Mouse (Mus musculus): ENCODE data around the gene Tmem106a.

GRCm38 (mm10) chr11:101581081-101581764, 819 bp upstream of the Tmem106a start:
- no peak for TF ChIP-seq POLR2A (IDR thresholded peaks at IDR 0.05; ENCODE audit: low read depth, low read length)
- TF ChIP-seq CTCF (IDR thresholded peaks at IDR 0.05; ENCODE audit: borderline replicate concordance, insufficient read depth, low read length) = no peak

All from embryonic fibroblast, embryonic 13.5 days (primary cell).